Mouse (Mus musculus): ENCODE data around the gene Cog3.

The Cog3 gene

DNA sequence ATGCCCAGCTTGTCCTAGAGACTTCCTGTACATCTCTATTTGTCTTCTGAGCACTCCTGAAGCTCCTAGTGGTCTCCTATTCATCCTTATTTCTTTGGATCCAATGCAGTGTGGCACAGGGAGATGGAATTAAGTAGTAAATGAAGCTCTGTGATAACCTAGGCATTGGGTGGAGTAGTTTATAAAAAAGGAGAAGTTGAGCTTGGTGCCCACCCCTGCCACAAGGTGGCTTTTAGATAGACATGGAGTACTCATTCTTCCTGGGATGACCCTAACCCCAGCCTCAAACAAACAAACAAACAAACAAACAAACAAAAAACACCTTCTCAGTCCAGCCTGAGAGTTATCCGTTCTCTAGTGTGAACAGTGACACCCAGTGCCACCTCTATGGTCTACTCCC is 56.4 kb downstream of the Cog3 start:
- DNase-seq (ENCODE audit: low read depth, low spot score), result no peak

DNA sequence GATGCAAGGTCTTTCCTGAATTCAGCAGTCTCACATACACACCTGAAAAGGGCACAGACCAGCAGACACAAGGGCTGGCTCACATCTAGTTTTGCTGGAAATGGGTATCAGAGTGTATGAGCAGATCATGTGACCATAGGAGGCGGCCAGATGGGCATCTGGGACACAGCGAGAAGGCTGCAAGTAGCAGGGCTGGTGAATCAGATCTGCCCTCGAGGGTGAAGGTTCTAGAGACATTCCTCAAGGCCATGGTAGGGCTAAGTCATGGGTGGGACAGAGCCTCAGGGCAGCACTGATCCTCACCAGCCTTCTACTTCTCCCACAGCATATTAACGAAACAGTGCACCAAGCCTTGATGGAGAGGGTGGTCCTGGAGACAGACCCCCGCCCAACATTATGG is 58.2 kb downstream of the Cog3 start:
- no peak for DNase-seq (ENCODE audit: low read depth, low spot score)

DNA sequence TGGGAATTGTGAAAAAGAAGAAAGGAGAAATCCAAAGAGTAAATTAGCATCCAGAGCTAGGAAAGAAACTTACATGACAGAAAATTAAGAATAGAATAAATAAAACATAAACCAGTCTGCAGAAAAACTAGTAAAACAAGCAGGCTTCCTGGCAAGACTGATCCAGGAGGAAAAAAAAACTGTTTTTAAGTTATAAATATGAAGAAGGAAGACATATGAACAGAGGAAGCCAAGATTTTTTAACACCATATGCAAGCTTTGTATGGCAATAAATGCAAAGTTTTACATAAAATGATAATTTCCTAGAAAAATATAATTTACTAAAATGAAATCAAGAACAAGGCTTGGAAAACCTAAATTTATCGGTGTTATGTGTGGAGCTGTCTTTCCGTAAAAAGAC is 63.9 kb downstream of the Cog3 start:
- DNase-seq (ENCODE audit: low read depth, low spot score), result no peak

DNA sequence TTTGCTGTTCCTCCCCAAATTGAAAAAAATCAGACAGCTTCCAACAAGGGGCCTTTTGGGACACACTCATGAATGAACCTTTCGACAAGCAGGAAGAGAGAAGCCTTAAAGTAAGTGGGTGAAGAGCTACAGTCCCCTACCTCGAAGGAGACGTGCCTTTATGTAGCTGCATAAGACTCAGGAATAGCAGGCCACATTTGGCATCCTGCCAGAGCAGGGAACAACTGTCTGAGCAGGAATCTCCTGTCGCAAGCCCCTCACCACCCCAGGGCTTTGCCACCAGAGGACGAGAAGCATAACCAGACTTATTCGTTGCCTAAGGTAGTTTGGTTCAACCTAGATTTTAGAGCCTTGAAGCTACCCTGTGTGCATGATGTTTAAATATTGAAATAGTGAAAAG is 78.0 kb downstream of the Cog3 start:
- no peak for DNase-seq (ENCODE audit: low read depth, low spot score)

DNA sequence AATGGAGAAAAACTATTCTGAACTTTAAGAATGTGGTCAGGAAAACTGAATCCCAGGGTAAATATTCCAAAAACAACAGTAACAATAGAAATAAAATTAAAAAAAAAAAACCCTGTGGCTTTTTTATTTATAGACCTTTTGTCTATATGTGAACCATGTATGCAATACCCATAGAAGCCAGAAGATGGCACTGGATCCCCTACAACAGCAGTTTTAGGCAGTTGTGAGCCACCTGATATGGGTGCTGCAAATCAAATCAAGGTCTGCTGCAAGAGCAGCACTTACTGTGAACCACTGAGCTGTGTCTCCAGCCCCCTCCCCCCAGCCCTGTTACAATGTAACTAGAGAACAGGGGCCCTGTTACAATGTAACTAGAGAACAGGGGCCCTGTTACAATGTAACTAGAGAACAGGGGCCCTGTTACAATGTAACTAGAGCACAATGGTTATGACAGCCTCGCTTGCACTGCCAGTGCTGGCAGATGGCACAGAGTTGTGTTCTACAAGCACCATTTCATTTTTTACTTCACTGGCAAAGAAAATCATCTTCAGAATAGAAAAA is 85.2 kb downstream of the Cog3 start:
- DNase-seq (ENCODE audit: low read depth, low spot score), result peak; percentile 40

DNA sequence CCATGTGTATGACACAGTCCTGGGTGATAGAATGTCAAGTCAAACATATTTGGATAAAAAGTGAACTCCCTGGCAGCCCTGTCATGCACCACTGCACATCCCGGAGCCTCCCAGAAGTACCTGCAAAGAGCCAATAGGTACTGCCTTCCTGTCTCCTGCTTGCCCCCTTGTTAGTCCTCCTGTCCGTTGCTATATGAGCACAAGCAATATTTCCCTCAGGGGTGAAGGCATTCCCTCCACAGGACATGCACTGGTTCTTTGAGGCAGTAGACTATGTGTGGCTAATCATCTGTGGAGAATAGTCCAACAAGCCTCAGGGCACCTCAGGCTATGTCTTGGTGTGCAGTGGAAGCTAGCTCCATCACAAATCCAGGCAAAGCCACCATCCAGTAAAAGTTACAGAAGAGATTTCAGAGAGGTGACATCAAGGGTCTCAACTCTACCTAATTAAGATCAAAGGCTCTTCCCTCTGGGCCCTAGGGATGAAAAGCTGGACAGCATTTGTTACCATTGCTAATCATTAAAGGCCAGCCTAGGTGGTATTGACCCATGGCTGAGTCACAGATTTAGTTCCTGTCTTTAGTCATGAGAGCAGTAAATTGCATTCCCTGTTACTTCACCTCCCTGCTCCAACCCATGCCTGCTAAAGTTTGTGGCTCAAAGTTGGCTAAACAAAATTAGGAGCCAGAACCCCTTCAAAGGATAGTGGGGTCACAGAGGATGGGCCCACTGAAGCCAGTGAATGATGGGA is 88.7 kb downstream of the Cog3 start:
- DNase-seq (ENCODE audit: low read depth, low spot score), result no peak

DNA sequence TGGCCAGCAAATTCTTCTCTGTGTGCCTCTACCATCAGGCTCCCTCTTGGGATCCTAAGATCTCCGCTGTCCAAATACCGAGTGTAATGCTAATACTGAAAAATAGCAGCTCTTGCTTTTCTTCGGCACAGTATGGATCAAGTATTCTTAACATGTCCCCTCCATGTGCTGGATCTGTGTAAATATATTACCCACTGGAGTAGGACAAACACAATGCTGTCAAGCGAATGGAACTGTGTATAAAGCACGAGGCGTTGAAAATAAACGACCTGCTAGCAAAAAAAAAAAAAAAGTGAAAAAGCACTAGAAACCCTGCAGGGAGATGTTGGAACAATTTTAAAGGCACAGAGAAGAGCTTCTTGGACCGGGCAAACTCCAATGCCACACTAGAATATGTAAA is 92.8 kb downstream of the Cog3 start:
- DNase-seq (ENCODE audit: low read depth, low spot score), result no peak

DNA sequence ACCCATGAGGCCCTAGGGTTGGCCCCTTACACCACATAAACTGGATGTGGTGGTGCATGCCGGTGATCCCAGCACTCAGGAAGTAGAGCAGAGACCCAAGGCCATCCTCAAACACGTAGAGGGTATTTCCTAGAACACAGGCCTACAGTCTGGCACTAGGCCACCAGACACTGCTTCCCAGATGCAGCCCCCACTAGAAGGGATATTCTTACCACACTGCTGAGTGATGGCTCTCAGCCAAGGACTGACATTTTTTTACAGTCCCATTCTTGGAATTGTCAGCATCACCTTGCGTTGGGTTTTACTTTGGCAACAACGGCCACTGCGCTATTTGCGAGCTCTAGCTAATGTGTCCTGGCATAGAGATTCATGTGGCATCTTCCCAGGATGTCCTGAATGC is 93.4 kb downstream of the Cog3 start:
- no peak for DNase-seq (ENCODE audit: low read depth, low spot score)
